Comparison of ENCODE assay signal across 19 mouse cellular contexts in the genomic region with DNA sequence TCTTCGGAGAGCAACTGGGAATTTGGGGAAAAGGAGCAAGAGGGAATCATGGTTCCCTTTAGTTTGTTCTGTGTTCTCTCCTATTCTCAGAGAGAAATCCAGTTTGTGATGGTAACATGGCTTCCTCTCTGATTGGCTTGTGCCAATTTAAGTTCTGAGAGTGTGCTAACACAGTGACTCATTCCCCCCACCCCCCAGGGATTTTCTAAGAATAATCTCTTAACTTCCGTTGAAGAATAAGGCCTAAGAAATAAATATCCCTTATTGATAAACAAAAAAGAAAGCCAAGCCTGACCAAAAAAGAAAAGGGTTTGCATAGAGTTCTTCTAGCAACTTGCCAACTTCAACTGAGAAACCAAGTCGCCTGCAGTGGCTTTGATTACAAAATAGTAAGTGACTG.
"Had no signal": no experiment of that assay in that cellular context is flagged by ENCODE, and none has a peak within 500 bp of the region (broad histone marks: within the 10 kb centered on the region; RNA-seq: fewer than 3 reads in every experiment).

No protein-coding gene starts in this region.

- H3K4me3 ChIP-seq: liver, embryonic 12.5 days; liver, embryonic 15.5 days; lung, embryonic 15.5 days; midbrain, embryonic 12.5 days; myocyte; neural tube, embryonic 13.5 days had no signal

- H3K9ac ChIP-seq: liver, embryonic 12.5 days; liver, embryonic 15.5 days; lung, embryonic 15.5 days; midbrain, embryonic 12.5 days; neural tube, embryonic 13.5 days had no signal

- ATAC-seq: liver, embryonic 12.5 days; midbrain, embryonic 16.5 days had no signal

- H3K27me3 ChIP-seq: liver, embryonic 12.5 days; liver, embryonic 15.5 days; lung, embryonic 15.5 days; midbrain, embryonic 12.5 days; neural tube, embryonic 13.5 days had no signal

- H3K4me2 ChIP-seq: liver, embryonic 12.5 days; liver, embryonic 15.5 days; lung, embryonic 15.5 days; midbrain, embryonic 12.5 days; neural tube, embryonic 13.5 days had no signal

- H3K27ac ChIP-seq: liver, embryonic 12.5 days; liver, embryonic 15.5 days; lung, embryonic 15.5 days; midbrain, embryonic 12.5 days; neural tube, embryonic 13.5 days; stomach, postnatal 0 days had no signal

- H3K9me3 ChIP-seq: liver, embryonic 12.5 days; liver, embryonic 15.5 days; lung, embryonic 15.5 days; midbrain, embryonic 12.5 days; neural tube, embryonic 13.5 days had no signal

- DNase-seq: kidney, adult 11 months; kidney, adult 8-10 months; kidney, postnatal 14 days; kidney, postnatal 4 days; layer of hippocampus, adult 9-11 months; lung, postnatal 4 days; retina, postnatal 1 day; right cerebral cortex, postnatal 25 days; thymus, adult 2 months; thymus, postnatal 14 days; thymus, postnatal 4 days had no signal

- H3K36me3 ChIP-seq: liver, embryonic 12.5 days; liver, embryonic 15.5 days; lung, embryonic 15.5 days; midbrain, embryonic 12.5 days; neural tube, embryonic 13.5 days had no signal
